Mouse (Mus musculus) splenic B cell, adult 2 months (primary cell): Measurements from ENCODE around the gene Dnaja3.

Source experiments
- DNase-seq: peaks from one replicate; pipeline ENCODE4 v3.0.0-alpha.2; 2011; ENCODE audit warnings: low read depth, low spot score
- H3K27me3 ChIP-seq: 2 replicates; pipeline ENCODE4 v1.6.1; 2012; ENCODE audit warnings: mild to moderate bottlenecking, low read length, moderate library complexity, mixed read lengths; ENCODE audit not compliant: control insufficient read depth, poor library complexity, insufficient read depth, severe bottlenecking
- H3K36me3 ChIP-seq: 2 replicates; pipeline ENCODE4 v1.6.1; 2012; ENCODE audit warnings: mild to moderate bottlenecking, low read length, moderate library complexity, mixed read lengths; ENCODE audit not compliant: control insufficient read depth, poor library complexity, insufficient read depth, severe bottlenecking

The Dnaja3 gene

GRCm38 (mm10) chr16:4639831-4640237 lies at the start of gene Dnaja3, which contains the start of gene Vasn:
Gene Dnaja3 (plus strand): TSS chr16:4639989.
Gene Vasn (plus strand): TSS chr16:4639941.
- H3K27me3 ChIP-seq: no peaks in the 10 kb centered on the region
- peak; percentile 49 for DNase-seq
- peaks cover 7% of the 10 kb centered on the region; the same call in 1 of the 2 replicates for H3K36me3 ChIP-seq

- peak; percentile 61 for DNase-seq
- H3K27me3 ChIP-seq: no peaks in the 10 kb centered on the region; the same call in none of the 2 replicates
- H3K36me3 ChIP-seq: no peaks in the 10 kb centered on the region
Observed at GRCm38 (mm10) chr16:4590236-4590635, 49.6 kb upstream of the Dnaja3 start.

- H3K36me3 ChIP-seq: no peaks in the 10 kb centered on the region
- peak; percentile 64 for DNase-seq
- H3K27me3 ChIP-seq: no peaks in the 10 kb centered on the region; the same call in none of the 2 replicates
Observed at GRCm38 (mm10) chr16:4592909-4593875, 46.6 kb upstream of the Dnaja3 start.

- Histone ChIP-seq H3K27me3 (no peaks in the 10 kb centered on the region; the same call in none of the 2 replicates), H3K36me3 (no peaks in the 10 kb centered on the region)
- DNase-seq: peak; percentile 44
Observed at GRCm38 (mm10) chr16:4593971-4594813, 45.6 kb upstream of the Dnaja3 start, which contains the start of gene Glis2. Gene Glis2 (plus strand): TSS chr16:4594713.

- H3K27me3 ChIP-seq: no peaks in the 10 kb centered on the region; the same call in none of the 2 replicates
- no peaks in the 10 kb centered on the region for H3K36me3 ChIP-seq
- no peak for DNase-seq
Observed at GRCm38 (mm10) chr16:4594814-4595526, 44.8 kb upstream of the Dnaja3 start.

GRCm38 (mm10) chr16:4595527-4595963 lies 44.2 kb upstream of the Dnaja3 start:
- no peaks in the 10 kb centered on the region for H3K36me3 ChIP-seq
- no peak for DNase-seq
- H3K27me3 ChIP-seq: no peaks in the 10 kb centered on the region; the same call in none of the 2 replicates

GRCm38 (mm10) chr16:4596141-4596728 lies 43.6 kb upstream of the Dnaja3 start:
- DNase-seq: no peak
- no peaks in the 10 kb centered on the region for H3K36me3 ChIP-seq
- no peaks in the 10 kb centered on the region; the same call in none of the 2 replicates for H3K27me3 ChIP-seq

GRCm38 (mm10) chr16:4596836-4597235 lies 43.0 kb upstream of the Dnaja3 start:
- no peaks in the 10 kb centered on the region; the same call in none of the 2 replicates for H3K27me3 ChIP-seq
- no peak for DNase-seq
- H3K36me3 ChIP-seq: no peaks in the 10 kb centered on the region

- DNase-seq: no peak
Observed at GRCm38 (mm10) chr16:4597296-4597695, 42.5 kb upstream of the Dnaja3 start.

GRCm38 (mm10) chr16:4598041-4598440 lies 41.7 kb upstream of the Dnaja3 start:
- Histone ChIP-seq H3K27me3 (no peaks in the 10 kb centered on the region; the same call in none of the 2 replicates), H3K36me3 (no peaks in the 10 kb centered on the region)
- no peak for DNase-seq

More at GRCm38 (mm10) chr16:4597296-4597695, 42.5 kb upstream of the Dnaja3 start:
- Histone ChIP-seq H3K36me3 (no peaks in the 10 kb centered on the region), H3K27me3 (no peaks in the 10 kb centered on the region; the same call in none of the 2 replicates)

- DNase-seq: no peak
- Histone ChIP-seq H3K36me3 (no peaks in the 10 kb centered on the region), H3K27me3 (no peaks in the 10 kb centered on the region; the same call in none of the 2 replicates)
Observed at GRCm38 (mm10) chr16:4598891-4599543, 40.8 kb upstream of the Dnaja3 start.

GRCm38 (mm10) chr16:4599616-4600015 lies 40.2 kb upstream of the Dnaja3 start:
- no peak for DNase-seq
- Histone ChIP-seq H3K36me3 (no peaks in the 10 kb centered on the region), H3K27me3 (no peaks in the 10 kb centered on the region; the same call in 1 of the 2 replicates)

GRCm38 (mm10) chr16:4600701-4601310 lies 39.0 kb upstream of the Dnaja3 start:
- DNase-seq: no peak
- Histone ChIP-seq H3K36me3 (no peaks in the 10 kb centered on the region), H3K27me3 (no peaks in the 10 kb centered on the region)
